Mouse (Mus musculus): ENCODE measurements around the gene Kif12.

The Kif12 gene

GRCm38 (mm10) chr4:63171969-63172685 is at the start of gene Kif12:
Gene Kif12, minus strand, starts transcription at chr4:63172131.
- DNase-seq (ENCODE audit: low read depth, low spot score) = no peak

- DNase-seq (ENCODE audit: low read depth, low spot score) = no peak
Measured at GRCm38 (mm10) chr4:63221096-63221958, 49.4 kb upstream of the Kif12 start.

- no peak for DNase-seq (ENCODE audit: low read depth, low spot score)
Measured at GRCm38 (mm10) chr4:63219635-63220034, 47.7 kb upstream of the Kif12 start.

- DNase-seq (ENCODE audit: low read depth, low spot score) = no peak
Measured at GRCm38 (mm10) chr4:63219059-63219458, 47.1 kb upstream of the Kif12 start.

GRCm38 (mm10) chr4:63217513-63217912 is 45.6 kb upstream of the Kif12 start:
- no peak for DNase-seq (ENCODE audit: low read depth, low spot score)

GRCm38 (mm10) chr4:63216566-63216965 is 44.6 kb upstream of the Kif12 start:
- no peak for DNase-seq (ENCODE audit: low read depth, low spot score)

- DNase-seq (ENCODE audit: low read depth, low spot score) = no peak
Measured at GRCm38 (mm10) chr4:63215993-63216531, 44.1 kb upstream of the Kif12 start.

GRCm38 (mm10) chr4:63215185-63215992 is 43.5 kb upstream of the Kif12 start:
- DNase-seq (ENCODE audit: low read depth, low spot score) = no peak

GRCm38 (mm10) chr4:63213907-63214621 is 42.1 kb upstream of the Kif12 start, which contains the start of gene Col27a1:
Gene Col27a1, plus strand, starts transcription at chr4:63214004.
- no peak for DNase-seq (ENCODE audit: low read depth, low spot score)

GRCm38 (mm10) chr4:63205583-63205982 is 33.7 kb upstream of the Kif12 start:
- no peak for DNase-seq (ENCODE audit: low read depth, low spot score)

- DNase-seq (ENCODE audit: low read depth, low spot score) = no peak
Measured at GRCm38 (mm10) chr4:63203874-63204273, 31.9 kb upstream of the Kif12 start.

GRCm38 (mm10) chr4:63199366-63199765 is 27.4 kb upstream of the Kif12 start:
- DNase-seq (ENCODE audit: low read depth, low spot score) = no peak

- DNase-seq (ENCODE audit: low read depth, low spot score) = no peak
Measured at GRCm38 (mm10) chr4:63194366-63194765, 22.4 kb upstream of the Kif12 start.

- no peak for DNase-seq (ENCODE audit: low read depth, low spot score)
Measured at GRCm38 (mm10) chr4:63191641-63192040, 19.7 kb upstream of the Kif12 start.

- DNase-seq (ENCODE audit: low read depth, low spot score) = no peak
Measured at GRCm38 (mm10) chr4:63186281-63186870, 14.4 kb upstream of the Kif12 start.

- DNase-seq (ENCODE audit: low read depth, low spot score) = no peak
Measured at GRCm38 (mm10) chr4:63181556-63181955, 9.6 kb upstream of the Kif12 start.

GRCm38 (mm10) chr4:63171122-63171521 is 809 bp downstream of the Kif12 start:
- no peak for DNase-seq (ENCODE audit: low read depth, low spot score)

- no peak for DNase-seq (ENCODE audit: low read depth, low spot score)
Measured at GRCm38 (mm10) chr4:63170061-63170460, 1.9 kb downstream of the Kif12 start.

GRCm38 (mm10) chr4:63166323-63166722 is 5.6 kb downstream of the Kif12 start:
- DNase-seq (ENCODE audit: low read depth, low spot score) = no peak

GRCm38 (mm10) chr4:63165636-63166035 is 6.3 kb downstream of the Kif12 start:
- DNase-seq (ENCODE audit: low read depth, low spot score) = no peak

Data from c-Kit-negative CD71-positive TER-119-positive erythroid progenitor cells, embryonic 14.5 days (primary cell).